ENCODE assay signal across 19 mouse cellular contexts in the genomic region with DNA sequence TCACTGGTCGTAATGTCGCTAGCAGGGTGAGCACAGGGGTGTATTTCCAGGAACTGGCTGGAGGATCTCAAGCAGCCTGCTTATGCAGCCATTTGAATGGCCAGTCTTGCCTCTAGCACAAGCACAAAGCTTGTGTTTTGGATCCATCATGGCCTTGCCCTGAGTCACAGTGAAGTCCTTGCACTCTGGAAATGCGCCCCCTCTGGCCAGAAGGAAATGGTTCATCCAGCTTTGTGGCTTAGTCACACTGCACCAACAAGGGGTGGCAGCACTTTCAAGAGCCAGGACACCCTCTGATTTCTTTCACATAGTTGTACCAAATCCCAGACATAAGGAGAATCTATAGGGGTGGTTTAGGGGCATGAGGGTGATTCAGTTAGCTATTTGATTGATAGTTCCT.
A peak's percentile ranks its signal among the peaks of the same experiment; 100 is the strongest.
DNase-seq lines count a peak whose midpoint lies in the region; ATAC-seq and TF ChIP-seq lines count a peak whose summit lies in the region.
"Had no signal": no experiment of that assay in that cellular context is flagged by ENCODE, and none has a peak within 500 bp of the region (broad histone marks: within the 10 kb centered on the region; RNA-seq: fewer than 3 reads in every experiment).

No protein-coding gene starts in this region.

- no peak overlapping the region for H3K27ac ChIP-seq in intestine, postnatal 0 days (ENCODE audit: low read depth, low read length)
- H3K27ac ChIP-seq in intestine, embryonic 15.5 days, result no peak overlapping the region
- no peak overlapping the region for H3K27ac ChIP-seq in lung, postnatal 0 days (ENCODE audit: low read length)
- H3K27ac ChIP-seq: embryonic facial prominence, embryonic 12.5 days; heart, embryonic 13.5 days; hindbrain, embryonic 10.5 days; limb, embryonic 15.5 days; lung, embryonic 15.5 days had no signal

- H3K4me2 ChIP-seq in intestine, postnatal 0 days (replicated peaks; ENCODE audit: low read depth), result no peak overlapping the region
- H3K4me2 ChIP-seq in intestine, embryonic 15.5 days (replicated peaks), result no peak overlapping the region
- H3K4me2 ChIP-seq in lung, postnatal 0 days (replicated peaks; ENCODE audit: low read depth, low read length), result no peak overlapping the region
- H3K4me2 ChIP-seq: embryonic facial prominence, embryonic 12.5 days; heart, embryonic 13.5 days; limb, embryonic 15.5 days; lung, embryonic 15.5 days had no signal

- WGBS in intestine, postnatal 0 days, result 81% methylated on average over 3 of the region's 3 CpGs
- WGBS in intestine, embryonic 15.5 days, result 71% methylated on average over 3 of the region's 3 CpGs
- 68% methylated on average over 3 of the region's 3 CpGs for WGBS in lung, postnatal 0 days

- TF ChIP-seq EP300 in lung, postnatal 0 days (IDR thresholded peaks at IDR 0.05), result no peak

- H3K4me1 ChIP-seq in intestine, postnatal 0 days (replicated peaks; ENCODE audit: control insufficient read depth, insufficient read depth, low read length), result no peaks in the 10 kb centered on the region
- no peaks in the 10 kb centered on the region for H3K4me1 ChIP-seq in intestine, embryonic 15.5 days (replicated peaks)
- no peaks in the 10 kb centered on the region for H3K4me1 ChIP-seq in lung, postnatal 0 days (ENCODE audit: insufficient read depth, low read depth, low read length)
- H3K4me1 ChIP-seq: embryonic facial prominence, embryonic 12.5 days; lung, embryonic 15.5 days had no signal

- no peaks in the 10 kb centered on the region for H3K9me3 ChIP-seq in intestine, postnatal 0 days (ENCODE audit: control insufficient read depth)
- H3K9me3 ChIP-seq in intestine, embryonic 15.5 days, result no peaks in the 10 kb centered on the region
- no peaks in the 10 kb centered on the region for H3K9me3 ChIP-seq in lung, postnatal 0 days (ENCODE audit: low read length)
- H3K9me3 ChIP-seq: embryonic facial prominence, embryonic 12.5 days; heart, embryonic 13.5 days; hindbrain, embryonic 10.5 days; limb, embryonic 15.5 days; lung, embryonic 15.5 days had no signal

- H3K36me3 ChIP-seq in intestine, postnatal 0 days (ENCODE audit: control insufficient read depth, insufficient read depth), result no peaks in the 10 kb centered on the region
- no peaks in the 10 kb centered on the region for H3K36me3 ChIP-seq in intestine, embryonic 15.5 days
- H3K36me3 ChIP-seq in lung, postnatal 0 days (ENCODE audit: insufficient read depth, low read length), result no peaks in the 10 kb centered on the region
- H3K36me3 ChIP-seq: embryonic facial prominence, embryonic 12.5 days; heart, embryonic 13.5 days; hindbrain, embryonic 10.5 days; limb, embryonic 15.5 days; lung, embryonic 15.5 days had no signal

- no peak for ATAC-seq in intestine, postnatal 0 days
- no peak for ATAC-seq in intestine, embryonic 15.5 days
- no peak for ATAC-seq in lung, postnatal 0 days
- ATAC-seq: activated CD4-positive, CD25-positive, alpha-beta regulatory T cell, adult 4 months had no signal

- H3K4me3 ChIP-seq in intestine, postnatal 0 days (ENCODE audit: low read depth, low read length), result no peak overlapping the region
- H3K4me3 ChIP-seq in intestine, embryonic 15.5 days (replicated peaks), result no peak overlapping the region
- no peak overlapping the region for H3K4me3 ChIP-seq in lung, postnatal 0 days (ENCODE audit: low read depth, low read length)
- H3K4me3 ChIP-seq: embryonic facial prominence, embryonic 12.5 days; heart, embryonic 13.5 days; hindbrain, embryonic 10.5 days; limb, embryonic 15.5 days; lung, embryonic 15.5 days; myocyte had no signal

- no peaks in the 10 kb centered on the region for H3K27me3 ChIP-seq in intestine, postnatal 0 days (replicated peaks; ENCODE audit: control insufficient read depth, insufficient read depth, low read length)
- no peaks in the 10 kb centered on the region for H3K27me3 ChIP-seq in intestine, embryonic 15.5 days (replicated peaks)
- H3K27me3 ChIP-seq in lung, postnatal 0 days (replicated peaks; ENCODE audit: insufficient read depth, low read length), result no peaks in the 10 kb centered on the region
- H3K27me3 ChIP-seq: embryonic facial prominence, embryonic 12.5 days; heart, embryonic 13.5 days; limb, embryonic 15.5 days; lung, embryonic 15.5 days had no signal

- H3K9ac ChIP-seq in intestine, postnatal 0 days (ENCODE audit: low read depth, low read length), result no peak overlapping the region
- no peak overlapping the region for H3K9ac ChIP-seq in intestine, embryonic 15.5 days
- no peak overlapping the region for H3K9ac ChIP-seq in lung, postnatal 0 days (replicated peaks; ENCODE audit: low read depth)
- H3K9ac ChIP-seq: embryonic facial prominence, embryonic 12.5 days; heart, embryonic 13.5 days; limb, embryonic 15.5 days; lung, embryonic 15.5 days had no signal

- TF ChIP-seq CTCF in intestine, postnatal 0 days (IDR thresholded peaks at IDR 0.05; ENCODE audit: low read depth), result peak; percentile 47
- peak; percentile 57 for TF ChIP-seq CTCF in lung, postnatal 0 days (IDR thresholded peaks at IDR 0.05)

- DNase-seq in adrenal gland, postnatal 14 days, result peak; percentile 41
- no peak for DNase-seq in adrenal gland, adult 2 months
- DNase-seq in lung, postnatal 0 days (ENCODE audit: low spot score), result no peak
- no peak for DNase-seq in lung, postnatal 10 days
- peak; percentile 50 for DNase-seq in ZHBTc4 (ENCODE audit: low read depth, low spot score)
- no peak for DNase-seq in embryo, embryonic 10.5 days (ENCODE audit: low spot score)
- DNase-seq: cerebellum, postnatal 36 days; gastrocnemius, postnatal 36 days; kidney, adult 9 months; thymus, postnatal 25 days had no signal

Comparison
In these comparisons a context has a peak if more than half of its experiments do, and no peak if none do; other contexts are left out.
1. DNase-seq: peak in adrenal gland, postnatal 14 days (single experiment) and ZHBTc4 (single experiment); none in adrenal gland, adult 2 months (single experiment), lung, postnatal 0 days (single experiment), lung, postnatal 10 days (single experiment) and embryo, embryonic 10.5 days (single experiment).